Mouse (Mus musculus) gastrocnemius, adult 8-10 months (tissue): ENCODE measurements around the gene Senp8. TPM values are rescaled to one million over a fixed set of nuclear protein-coding genes. Genes with fewer than 3 reads are reported as not detected.

ENCODE experiments used
- DNase-seq, 2 experiments: peaks; one replicate each; pipeline ENCODE4 v3.0.0; 2022; ENCODE audit warnings: low spot score in 2 of 2
- total RNA-seq, 4 experiments: library from RNA; stranded (reverse); gene quantifications; 2 replicates each; pipeline ENCODE4 v1.2.4; 2022

Gene Senp8
- total RNA-seq, 4 experiments from 2014 or later = 9.6 to 15.8 (median 10.1) TPM

DNA sequence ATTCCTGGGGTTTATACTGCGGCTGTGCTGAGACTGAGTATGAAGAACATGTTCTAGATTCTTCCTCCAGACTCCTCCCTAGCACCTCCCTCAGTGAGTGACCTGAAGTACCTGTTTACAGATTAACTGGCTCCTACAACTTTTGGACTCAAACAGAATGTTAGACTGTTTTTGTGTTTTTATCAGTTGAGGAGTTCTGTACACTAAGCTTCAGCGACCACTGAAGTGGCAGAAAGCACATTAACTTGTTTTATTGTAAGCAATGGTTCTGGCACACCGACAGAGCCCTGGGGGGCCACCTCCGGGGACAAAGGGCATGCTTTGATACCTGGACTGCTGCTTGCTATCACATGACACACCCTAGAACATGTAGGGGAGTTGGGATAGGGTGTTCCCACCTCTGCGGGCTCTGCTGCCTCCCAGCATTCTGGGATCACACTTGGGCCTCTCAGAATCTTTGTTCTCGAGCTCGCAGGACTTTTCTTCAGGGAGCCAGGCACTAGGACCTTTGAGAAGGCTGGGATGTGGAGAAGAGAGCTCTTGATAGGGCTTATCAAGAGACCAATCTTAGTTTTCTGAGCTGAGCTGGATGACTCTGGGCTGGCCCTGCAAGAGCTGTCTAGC, 34.1 kb downstream of the Senp8 start:
- DNase-seq = no peak

DNA sequence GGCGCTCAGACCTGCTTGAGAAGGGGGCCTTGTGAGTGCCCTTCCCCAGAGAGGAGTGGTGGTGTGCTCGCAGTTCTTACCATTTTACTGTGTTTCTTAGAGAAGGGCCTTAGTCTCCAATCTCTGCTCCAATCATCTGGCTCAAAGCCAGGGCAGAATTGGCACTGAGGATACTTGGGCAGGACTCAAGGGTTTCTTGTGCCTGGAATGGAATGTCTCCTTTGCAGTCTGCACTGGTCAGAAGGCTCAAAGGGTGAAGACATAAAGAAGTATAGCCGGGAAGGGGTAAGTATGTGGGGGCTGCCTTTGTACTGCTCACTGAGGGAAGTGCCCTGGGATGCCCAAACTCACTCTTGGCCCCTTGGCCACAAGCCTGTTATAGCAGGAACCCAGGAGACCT, 41.3 kb downstream of the Senp8 start:
- peak in 1 of 2 experiments; percentile 30 for DNase-seq

GRCm38 (mm10) chr9:59706850-59707825, 43.4 kb downstream of the Senp8 start:
- DNase-seq = no peak

- no peak for DNase-seq
These were observed 47.4 kb downstream of the Senp8 start for GRCm38 (mm10) chr9:59703099-59703498.

- DNase-seq = no peak
These were observed 49.4 kb downstream of the Senp8 start for GRCm38 (mm10) chr9:59701094-59701493.

DNA sequence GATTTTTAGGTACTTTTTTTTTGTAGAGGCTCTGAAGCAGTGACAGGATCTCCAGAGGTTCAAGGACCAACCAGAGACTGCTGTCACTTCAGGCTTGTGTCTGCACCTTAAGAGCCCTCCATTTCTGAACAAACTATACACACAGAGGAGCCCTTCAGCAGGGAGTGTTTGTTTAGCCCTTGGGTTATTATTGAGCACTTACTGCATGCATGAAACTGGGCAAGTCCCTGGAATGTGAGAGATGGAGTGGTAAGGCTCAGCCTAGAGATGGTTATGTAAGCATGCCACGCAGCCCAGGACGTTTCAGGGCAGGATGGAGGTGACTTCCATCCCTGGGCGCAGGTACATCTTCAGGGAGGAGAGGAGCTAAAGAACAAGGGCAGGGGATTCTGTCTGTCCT, 54.1 kb downstream of the Senp8 start:
- no peak for DNase-seq

DNA sequence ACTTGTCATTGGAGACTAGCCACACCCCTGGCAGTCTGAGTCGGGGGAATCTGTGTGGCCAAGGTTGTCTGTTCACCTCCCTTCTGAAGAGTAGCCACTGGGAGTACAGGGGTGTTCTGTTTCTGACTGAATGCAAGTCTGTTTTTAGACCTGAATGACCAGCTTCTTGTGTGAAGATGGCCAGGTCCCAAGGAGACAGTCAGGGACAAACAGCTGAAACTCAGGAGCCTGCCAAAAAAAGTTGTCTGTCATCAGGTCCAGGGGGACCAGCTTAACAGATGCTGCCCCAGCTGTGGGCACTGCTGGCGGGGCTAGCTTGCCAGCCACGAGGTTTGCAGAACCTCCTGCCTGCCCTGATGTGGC, 55.1 kb downstream of the Senp8 start:
- no peak for DNase-seq

GRCm38 (mm10) chr9:59694571-59695450, 55.7 kb downstream of the Senp8 start:
- DNase-seq = no peak

GRCm38 (mm10) chr9:59692145-59692544, 58.4 kb downstream of the Senp8 start:
- peak in 1 of 2 experiments; percentile 41 for DNase-seq

- DNase-seq = peak; percentile 66 to 75
These were observed 58.8 kb downstream of the Senp8 start for GRCm38 (mm10) chr9:59691635-59692094.

DNA sequence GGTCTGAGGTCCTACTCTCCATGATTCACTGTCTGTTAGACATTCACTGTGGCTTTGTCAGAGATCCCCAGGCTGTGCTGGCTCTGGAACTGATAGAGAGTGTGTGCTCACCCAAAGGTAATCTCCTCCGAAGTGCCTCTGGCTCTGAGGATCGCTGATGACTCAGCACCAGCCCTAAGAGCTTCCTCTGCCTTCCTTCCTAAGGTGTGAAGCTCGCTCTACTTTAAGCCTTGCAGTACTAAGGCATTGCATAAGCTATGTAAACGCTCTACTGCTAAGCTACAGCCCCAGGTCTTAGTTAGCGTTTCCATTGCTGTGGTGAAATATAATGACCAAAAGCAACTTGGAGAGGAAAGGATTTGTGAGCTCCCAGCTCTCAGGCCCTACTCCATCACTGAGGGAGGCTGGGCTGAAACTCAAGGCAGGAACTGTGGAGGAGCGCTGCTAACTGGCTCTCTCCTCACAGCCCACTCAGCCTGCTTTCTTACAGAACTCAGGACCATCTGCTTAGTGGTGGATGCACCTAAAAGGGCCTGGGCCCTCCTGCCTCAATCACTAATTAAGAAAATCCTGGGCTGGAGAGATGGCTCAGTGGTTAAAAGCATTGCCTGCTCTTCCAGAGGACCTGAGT, 63.0 kb downstream of the Senp8 start:
- DNase-seq = no peak

Other genes starting within 250 kb of the Senp8 start
- gene Hexa, start 211.2 kb downstream of the Senp8 start, total RNA-seq = 10 to 100 TPM; 36.4 to 39.3 (median 39.1) TPM
- gene Tmem202, start 210.9 kb downstream of the Senp8 start, total RNA-seq = under 1 TPM in 3 of 4 experiments, not detected in 1; 0.36 to 0.86 (median 0.54) TPM
- gene Celf6, start 172.8 kb downstream of the Senp8 start, total RNA-seq = not detected
- gene Parp6, start 133.4 kb downstream of the Senp8 start, total RNA-seq = 10 to 100 TPM; 25.8 to 37.9 (median 26.4) TPM
- 1,000 to 10,000 TPM; 2,872 to 3,265 (median 3,132) TPM for gene Pkm, start 94.3 kb downstream of the Senp8 start, total RNA-seq
- gene Gramd2, start 70.6 kb downstream of the Senp8 start, total RNA-seq = under 1 TPM in 2 of 4 experiments, not detected in 2; 0.27 to 0.36 TPM
- gene Myo9a, start 186 bp upstream of the Senp8 start, total RNA-seq = 1 to 10 TPM; 7.1 to 8.6 (median 7.4) TPM
- gene Nr2e3, start 209.9 kb upstream of the Senp8 start, total RNA-seq = not detected